Mouse (Mus musculus) myocyte (in vitro differentiated cells): ENCODE data around the gene Ccdc82. TPM values are rescaled to one million over a fixed set of nuclear protein-coding genes. Genes with fewer than 3 reads are reported as not detected.

Experiments
- H3K27me3 ChIP-seq: one replicate; pipeline ENCODE4 v1.6.1; 2011; ENCODE audit not compliant: control insufficient read depth, insufficient read depth, insufficient read length
- H3K36me3 ChIP-seq: one replicate; pipeline ENCODE4 v1.6.1; 2011; ENCODE audit not compliant: control insufficient read depth, insufficient read depth
- H3K4me2 ChIP-seq: one replicate; pipeline ENCODE4 v1.6.1; 2011; ENCODE audit warnings: low read depth, control low read depth
- H3K4me3 ChIP-seq: one replicate; pipeline ENCODE4 v1.5.1; 2011; ENCODE audit warnings: mild to moderate bottlenecking, control low read depth, moderate library complexity
- H3K79me2 ChIP-seq: one replicate; pipeline ENCODE4 v1.6.1; 2011; ENCODE audit not compliant: control insufficient read depth, insufficient read depth
- H3ac ChIP-seq: one replicate; pipeline ENCODE4 v1.6.1; 2011; ENCODE audit not compliant: control insufficient read depth, insufficient read length
- CEBPB ChIP-seq: IDR thresholded peaks from 2 replicates; pipeline ENCODE4 v1.6.1; 2011; ENCODE audit warnings: mild to moderate bottlenecking, moderate library complexity; ENCODE audit not compliant: poor library complexity, insufficient read depth, severe bottlenecking
- E2F4 ChIP-seq: IDR thresholded peaks from one replicate; pipeline ENCODE4 v1.6.1; 2011; ENCODE audit warnings: mild to moderate bottlenecking, control low read depth, moderate library complexity; ENCODE audit not compliant: insufficient read depth
- MAX ChIP-seq: IDR thresholded peaks from one replicate; pipeline ENCODE4 v1.6.1; 2011; ENCODE audit warnings: low read depth, mild to moderate bottlenecking, control low read depth
- MYOD1 ChIP-seq, 3 experiments: IDR thresholded peaks; one replicate each; pipeline ENCODE4 v1.6.1; 2011; ENCODE audit warnings: control low read depth in 2 of 3, low read depth in 2 of 3, mild to moderate bottlenecking in 2 of 3, moderate library complexity in 1 of 3; ENCODE audit not compliant: insufficient read length in 2 of 3, control insufficient read depth in 1 of 3
- MYOG ChIP-seq, 3 experiments: IDR thresholded peaks; one replicate each; pipeline ENCODE4 v1.6.1; 2011; ENCODE audit warnings: control low read depth in 2 of 3, low read depth in 2 of 3, mild to moderate bottlenecking in 2 of 3; ENCODE audit not compliant: insufficient read length in 2 of 3, control insufficient read depth in 1 of 3, insufficient read depth in 1 of 3
- POLR2A ChIP-seq: IDR thresholded peaks from one replicate; pipeline ENCODE4 v1.6.1; 2011; ENCODE audit warnings: low read depth, mild to moderate bottlenecking, control low read depth, moderate library complexity; ENCODE audit not compliant: insufficient read length
- POLR2AphosphoS2 ChIP-seq: IDR thresholded peaks from one replicate; pipeline ENCODE4 v1.6.1; 2011; ENCODE audit warnings: low read depth, control low read depth; ENCODE audit not compliant: insufficient read length
- REST ChIP-seq: IDR thresholded peaks from one replicate; pipeline ENCODE4 v1.6.1; 2011; ENCODE audit warnings: mild to moderate bottlenecking, control low read depth, moderate library complexity; ENCODE audit not compliant: insufficient read depth, insufficient read length
- SRF ChIP-seq: IDR thresholded peaks from one replicate; pipeline ENCODE4 v1.6.1; 2011; ENCODE audit warnings: low read depth; ENCODE audit not compliant: control insufficient read depth, insufficient read length
- TCF12 ChIP-seq: IDR thresholded peaks from one replicate; pipeline ENCODE4 v1.6.1; 2011; ENCODE audit warnings: mild to moderate bottlenecking, control low read depth; ENCODE audit not compliant: poor library complexity, insufficient read depth, severe bottlenecking
- TCF3 ChIP-seq: IDR thresholded peaks from one replicate; pipeline ENCODE4 v1.6.1; 2011; ENCODE audit warnings: low read depth, control low read depth; ENCODE audit not compliant: insufficient read length
- USF1 ChIP-seq: IDR thresholded peaks from one replicate; pipeline ENCODE4 v1.6.1; 2011; ENCODE audit warnings: low read depth, mild to moderate bottlenecking, control low read depth, moderate library complexity
- polyA plus RNA-seq: library from polyadenylated mRNA; unstranded; fragments of >200 nt; fragmentation: generic; extraction: Trizol; gene quantifications from one replicate; pipeline ENCODE4 v1.2.1, GENCODE M21; 2012; ENCODE audit warnings: missing spikeins

The Ccdc82 gene
- polyA plus RNA-seq, 1 experiment, result 2.1 TPM

- Histone ChIP-seq H3K4me2 (no peak overlapping the region), H3K36me3 (no peaks in the 10 kb centered on the region), H3K4me3 (no peak overlapping the region), H3K27me3 (no peaks in the 10 kb centered on the region), H3ac (no peak overlapping the region), H3K79me2 (no peaks in the 10 kb centered on the region)
- TF ChIP-seq MYOG (IDR thresholded peaks at IDR 0.05; ENCODE audit: control insufficient read depth in 1 of 3, insufficient read depth in 1 of 3, insufficient read length in 2 of 3, low read depth in 2 of 3), result no peak
- TF ChIP-seq USF1, result no peak
- no peak for TF ChIP-seq CEBPB
- TF ChIP-seq MYOD1 (IDR thresholded peaks at IDR 0.05; ENCODE audit: control insufficient read depth in 1 of 3, insufficient read length in 2 of 3, low read depth in 2 of 3), result no peak
- no peak for TF ChIP-seq REST
- TF ChIP-seq POLR2AphosphoS2, result no peak
- TF ChIP-seq TCF3, result no peak
- TF ChIP-seq TCF12, result no peak
- TF ChIP-seq POLR2A, result no peak
- no peak for TF ChIP-seq MAX
- TF ChIP-seq SRF, result no peak
- no peak for TF ChIP-seq E2F4
Measured at GRCm38 (mm10) chr9:13251251-13251650, 4.5 kb downstream of the Ccdc82 start.

GRCm38 (mm10) chr9:13256726-13257125, 10.0 kb downstream of the Ccdc82 start:
- no peaks in the 10 kb centered on the region for H3K79me2 ChIP-seq
- no peak for TF ChIP-seq SRF
- no peak for TF ChIP-seq MYOG (IDR thresholded peaks at IDR 0.05; ENCODE audit: control insufficient read depth in 1 of 3, insufficient read depth in 1 of 3, insufficient read length in 2 of 3, low read depth in 2 of 3)
- TF ChIP-seq TCF12, result no peak
- TF ChIP-seq MYOD1 (IDR thresholded peaks at IDR 0.05; ENCODE audit: control insufficient read depth in 1 of 3, insufficient read length in 2 of 3, low read depth in 2 of 3), result no peak
- no peak for TF ChIP-seq POLR2A
- TF ChIP-seq E2F4, result no peak
- TF ChIP-seq CEBPB, result no peak
- no peak for TF ChIP-seq USF1
- no peak for TF ChIP-seq REST
- TF ChIP-seq TCF3, result no peak
- TF ChIP-seq POLR2AphosphoS2, result no peak
- TF ChIP-seq MAX, result no peak
- no peak overlapping the region for H3ac ChIP-seq
- no peaks in the 10 kb centered on the region for H3K27me3 ChIP-seq
- no peak overlapping the region for H3K4me2 ChIP-seq
- H3K36me3 ChIP-seq, result no peaks in the 10 kb centered on the region
- no peak overlapping the region for H3K4me3 ChIP-seq

GRCm38 (mm10) chr9:13258173-13258572, 11.4 kb downstream of the Ccdc82 start:
- TF ChIP-seq POLR2AphosphoS2 (no peak), E2F4 (no peak), MAX (no peak), TCF12 (no peak), TCF3 (no peak), SRF (no peak), REST (no peak), POLR2A (no peak), CEBPB (no peak), MYOG (IDR thresholded peaks at IDR 0.05; ENCODE audit: control insufficient read depth in 1 of 3, insufficient read depth in 1 of 3, insufficient read length in 2 of 3, low read depth in 2 of 3) (no peak), USF1 (no peak), MYOD1 (IDR thresholded peaks at IDR 0.05; ENCODE audit: control insufficient read depth in 1 of 3, insufficient read length in 2 of 3, low read depth in 2 of 3) (no peak)
- Histone ChIP-seq H3ac (no peak overlapping the region), H3K27me3 (no peaks in the 10 kb centered on the region), H3K36me3 (no peaks in the 10 kb centered on the region), H3K79me2 (no peaks in the 10 kb centered on the region), H3K4me3 (no peak overlapping the region), H3K4me2 (no peak overlapping the region)

- H3K4me3 ChIP-seq, result no peak overlapping the region
- no peak overlapping the region for H3K4me2 ChIP-seq
- no peak for TF ChIP-seq CEBPB
- TF ChIP-seq POLR2A, result no peak
- no peak for TF ChIP-seq SRF
- H3K27me3 ChIP-seq, result no peaks in the 10 kb centered on the region
- no peak overlapping the region for H3ac ChIP-seq
- no peaks in the 10 kb centered on the region for H3K79me2 ChIP-seq
- no peaks in the 10 kb centered on the region for H3K36me3 ChIP-seq
Measured at GRCm38 (mm10) chr9:13260980-13261379, 14.2 kb downstream of the Ccdc82 start.

- H3K36me3 ChIP-seq, result peaks cover 5% of the 10 kb centered on the region
- no peaks in the 10 kb centered on the region for H3K79me2 ChIP-seq
- no peak overlapping the region for H3K4me3 ChIP-seq
- no peak overlapping the region for H3ac ChIP-seq
- no peak overlapping the region for H3K4me2 ChIP-seq
- TF ChIP-seq MAX (no peak), POLR2AphosphoS2 (no peak)
- no peaks in the 10 kb centered on the region for H3K27me3 ChIP-seq
Measured at GRCm38 (mm10) chr9:13273219-13273618, 26.5 kb downstream of the Ccdc82 start.
